Mouse (Mus musculus) central nervous system, embryonic 11.5 days (tissue): ENCODE results near the gene Mrps18b. TPM values are rescaled to one million over a fixed set of nuclear protein-coding genes. Genes with fewer than 3 reads are reported as not detected.

Experiments used
- polyA plus RNA-seq: library from polyadenylated mRNA; depleted of rRNA; stranded (reverse); fragments of >200 nt; gene quantifications from 2 replicates; pipeline ENCODE4 v1.2.3, GENCODE M21; 2012; rRNA removed

Mrps18b gene
- polyA plus RNA-seq, result 46.6 and 55.3 TPM in 2 replicates

GRCm38 (mm10) chr17:35916297-35917142 lies at the start of gene Mrps18b, which contains the start of gene Ppp1r10:
Gene Mrps18b (minus strand): TSS chr17:35916389.
Gene Ppp1r10 (plus strand): TSS chr17:35916434.

GRCm38 (mm10) chr17:35909919-35910369 lies 6.2 kb downstream of the Mrps18b start, which contains the start of gene Atat1:
Gene Atat1 (minus strand): TSS chr17:35910075.

DNA sequence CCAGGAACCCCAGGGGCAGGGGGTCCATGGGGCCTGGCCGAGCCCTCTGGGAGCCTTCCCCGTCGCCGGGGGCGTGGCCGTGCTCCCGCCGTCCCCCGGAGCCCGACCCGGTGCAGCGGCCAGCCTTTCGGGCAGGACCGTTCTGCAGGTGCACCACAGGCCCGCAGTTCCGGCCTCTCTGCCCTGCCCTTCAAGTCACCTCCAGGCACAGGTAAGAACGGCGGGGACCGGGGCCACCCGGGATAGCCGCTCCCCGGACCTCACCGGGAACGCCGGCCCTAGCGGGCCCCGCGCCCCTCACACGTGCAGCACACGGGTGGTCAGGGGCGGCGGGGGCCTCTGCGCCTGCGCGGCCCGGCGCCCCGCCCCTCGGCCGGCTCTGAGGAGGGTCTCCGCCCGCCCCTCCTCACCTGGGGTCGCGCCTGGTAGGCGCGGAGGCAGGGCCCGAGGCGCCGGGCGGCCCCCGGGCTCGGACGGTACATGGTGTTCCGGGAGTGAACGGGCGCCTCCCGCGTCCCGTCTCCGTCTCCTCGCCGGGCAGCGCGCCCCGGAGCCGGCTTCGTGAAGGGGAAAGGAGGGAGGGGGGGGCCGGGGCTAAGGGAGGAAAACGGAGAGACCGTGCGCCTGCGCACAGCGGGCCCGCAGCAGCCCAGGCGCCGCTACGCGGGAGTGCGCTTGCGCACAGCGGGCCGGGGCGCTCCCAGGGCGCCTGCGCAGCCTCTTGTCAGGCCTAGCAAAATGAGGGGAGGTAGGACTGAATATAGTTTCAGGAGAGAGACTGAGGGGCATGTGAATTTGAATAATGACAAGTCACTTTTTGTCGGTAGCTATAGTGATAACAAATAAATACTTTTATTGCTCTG lies 19.2 kb downstream of the Mrps18b start, which contains the start of gene 2310061I04Rik:
2310061I04Rik (minus strand) TSS at position 651 of the 863 bp plus-strand sequence.

GRCm38 (mm10) chr17:35879245-35880057 lies 36.7 kb downstream of the Mrps18b start, which contains the start of gene Dhx16:
Gene Dhx16 (plus strand): TSS chr17:35879819.

GRCm38 (mm10) chr17:35865481-35866280 lies 50.5 kb downstream of the Mrps18b start, which contains the start of gene Ppp1r18:
Gene Ppp1r18 (plus strand): TSS chr17:35865593.

DNA sequence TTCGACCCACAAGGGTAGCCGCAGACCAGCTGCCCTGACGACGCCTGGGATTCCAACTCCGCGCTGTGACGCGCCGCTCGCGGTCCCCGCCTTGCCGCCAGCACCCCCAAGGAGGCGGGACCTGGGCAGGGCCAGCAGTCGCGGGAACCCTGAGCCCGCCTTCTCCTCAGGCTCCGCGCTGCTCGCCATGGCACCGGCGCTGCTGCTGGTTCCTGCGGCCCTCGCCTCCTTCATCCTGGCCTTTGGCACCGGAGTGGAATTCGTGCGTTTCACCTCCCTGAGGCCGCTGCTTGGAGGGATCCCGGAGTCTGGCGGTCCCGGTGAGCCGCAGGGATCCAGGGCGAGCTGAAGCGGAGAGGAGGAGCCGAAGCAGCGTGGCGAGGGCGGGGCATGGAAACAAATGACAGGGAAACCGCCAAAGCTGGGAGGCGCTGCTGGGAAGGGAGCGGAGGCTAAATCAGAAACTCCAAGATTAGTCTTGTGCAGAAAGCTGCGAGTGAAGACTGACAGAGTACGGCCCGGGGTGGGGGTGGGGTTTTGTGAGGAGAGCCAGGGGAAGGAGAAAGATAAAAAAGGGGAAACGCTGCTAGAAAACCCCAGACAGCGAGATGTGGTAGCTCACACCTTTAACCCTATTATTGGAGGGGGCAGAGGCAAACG lies 54.9 kb downstream of the Mrps18b start, which contains the start of gene Nrm:
Nrm (plus strand) TSS at position 121 of the 660 bp plus-strand sequence.

Other genes with a start within 250 kb of the Mrps18b start
- gene Vars2, start 248.8 kb downstream of the Mrps18b start, polyA plus RNA-seq, result 31.5 and 40.9 TPM in 2 replicates
- 40.9 and 46.6 TPM in 2 replicates for gene Gtf2h4, start 242.7 kb downstream of the Mrps18b start, polyA plus RNA-seq
- 85.4 and 116 TPM in 2 replicates for gene Ddr1, start 211.8 kb downstream of the Mrps18b start, polyA plus RNA-seq
- 2.3 and 3.8 TPM in 2 replicates for gene Ier3, start 94.7 kb downstream of the Mrps18b start, polyA plus RNA-seq
- gene Flot1, start 93.2 kb downstream of the Mrps18b start, polyA plus RNA-seq, result 53.2 and 54.8 TPM in 2 replicates
- 1,643 and 2,189 TPM in 2 replicates for gene Tubb5, start 78.1 kb downstream of the Mrps18b start, polyA plus RNA-seq
- 37.8 and 41.2 TPM in 2 replicates for gene Mdc1, start 74.9 kb downstream of the Mrps18b start, polyA plus RNA-seq
- gene Nrm, start 55.1 kb downstream of the Mrps18b start, polyA plus RNA-seq, result 61.1 and 62.0 TPM in 2 replicates
- gene Ppp1r18, start 50.8 kb downstream of the Mrps18b start, polyA plus RNA-seq, result 47.5 and 56.9 TPM in 2 replicates
- gene Dhx16, start 36.6 kb downstream of the Mrps18b start, polyA plus RNA-seq, result 72.6 and 76.7 TPM in 2 replicates
- gene 2310061I04Rik, start 19.0 kb downstream of the Mrps18b start, polyA plus RNA-seq, result 40.5 and 45.6 TPM in 2 replicates
- 136 and 230 TPM in 2 replicates for gene Atat1, start 6.3 kb downstream of the Mrps18b start, polyA plus RNA-seq
- gene Ppp1r10, start within 50 bp of the Mrps18b start, polyA plus RNA-seq, result 46.3 and 48.5 TPM in 2 replicates
- 95.0 and 180 TPM in 2 replicates for gene Abcf1, start 53.4 kb upstream of the Mrps18b start, polyA plus RNA-seq
- gene Gnl1, start 63.5 kb upstream of the Mrps18b start, polyA plus RNA-seq, result 35.1 and 60.9 TPM in 2 replicates
- gene Prr3, start 63.8 kb upstream of the Mrps18b start, polyA plus RNA-seq, result 43.4 and 44.2 TPM in 2 replicates
- 0.96 and 0.99 TPM in 2 replicates for gene H2-T24, start 104.2 kb upstream of the Mrps18b start, polyA plus RNA-seq
- 4.6 and 5.0 TPM in 2 replicates for gene H2-T23, start 116.5 kb upstream of the Mrps18b start, polyA plus RNA-seq
- gene H2-T22, start 126.4 kb upstream of the Mrps18b start, polyA plus RNA-seq, result 10.6 and 12.9 TPM in 2 replicates
- gene Gm6034, start 126.6 kb upstream of the Mrps18b start, polyA plus RNA-seq, result not detected in 2 replicates
- not detected in 2 replicates for gene Gm11127, start 142.0 kb upstream of the Mrps18b start, polyA plus RNA-seq
- not detected in 2 replicates for gene Gm19684, start 205.3 kb upstream of the Mrps18b start, polyA plus RNA-seq
- not detected in 2 replicates for gene Gm7030, start 213.0 kb upstream of the Mrps18b start, polyA plus RNA-seq